Mouse (Mus musculus) embryo, embryonic 9.5 days (tissue): Measurements from ENCODE around the gene H2-Aa.

ENCODE experiments used
- DNase-seq: peaks from one replicate; pipeline ENCODE4 v3.0.0-alpha.2; 2017; ENCODE audit errors: extremely low spot score

Gene H2-Aa

DNA sequence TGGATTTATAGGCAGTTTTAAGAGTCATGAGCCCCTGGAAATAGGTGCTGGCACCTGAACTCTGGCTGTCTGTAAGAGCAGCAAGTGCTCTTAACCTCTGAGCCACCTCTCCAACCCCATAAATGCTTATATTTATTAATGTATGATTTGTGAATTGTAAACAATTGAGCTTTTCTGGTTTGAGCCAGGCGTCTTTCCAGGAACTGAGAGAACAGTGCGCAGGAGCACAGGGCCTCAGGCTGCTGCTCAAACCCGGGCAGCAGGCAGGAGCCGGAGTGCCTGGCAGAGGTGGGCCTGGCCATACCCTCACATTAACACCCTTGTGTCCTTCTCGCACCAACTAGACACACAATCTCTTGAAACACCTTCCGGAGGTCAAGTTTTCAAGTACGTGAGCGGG, 12.4 kb upstream of the H2-Aa start:
- no peak for DNase-seq

GRCm38 (mm10) chr17:34299356-34299755, 11.7 kb upstream of the H2-Aa start:
- no peak for DNase-seq

DNA sequence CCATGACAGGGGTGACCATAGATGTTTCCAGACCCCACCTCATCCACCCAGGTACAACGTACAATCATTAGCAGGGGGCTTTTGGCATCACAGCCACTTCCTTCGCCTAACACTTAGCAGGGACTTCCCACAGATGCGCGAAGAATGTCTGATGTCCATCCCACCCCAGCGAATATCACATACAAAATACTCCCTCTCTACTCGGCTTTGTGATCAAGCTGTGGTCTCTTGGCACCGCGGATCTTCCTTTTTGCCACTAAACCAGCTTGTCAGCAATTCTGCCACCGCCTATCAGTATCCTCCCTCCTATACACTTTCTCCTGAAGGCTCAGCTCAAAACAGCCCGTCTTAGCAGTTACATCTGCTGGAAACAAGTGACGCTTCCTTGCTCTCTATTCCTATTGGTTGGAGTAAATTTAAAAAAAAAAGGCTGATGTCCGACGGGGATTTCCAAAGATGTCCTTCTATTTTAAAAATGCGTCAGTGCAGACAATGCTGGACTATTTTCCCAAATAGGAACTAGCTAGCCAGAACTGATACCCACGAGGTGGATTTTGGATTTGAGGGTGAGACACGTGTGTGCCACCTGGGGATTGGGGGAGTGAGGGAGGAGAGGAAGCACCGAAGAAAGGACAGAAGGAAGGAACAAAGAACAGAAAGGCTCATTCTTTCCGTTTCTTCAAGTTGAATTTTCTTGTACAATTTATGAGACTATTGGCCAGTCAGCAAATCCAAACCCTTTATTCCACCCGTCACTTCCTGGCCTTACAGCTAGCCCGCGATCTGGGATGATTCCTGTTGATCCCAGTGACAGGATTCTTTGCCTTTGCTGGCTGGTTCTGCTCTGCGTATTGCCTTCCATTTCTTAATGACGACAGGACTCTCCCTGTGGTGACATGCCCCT, 8.5 kb upstream of the H2-Aa start:
- DNase-seq = peak; percentile 72

DNA sequence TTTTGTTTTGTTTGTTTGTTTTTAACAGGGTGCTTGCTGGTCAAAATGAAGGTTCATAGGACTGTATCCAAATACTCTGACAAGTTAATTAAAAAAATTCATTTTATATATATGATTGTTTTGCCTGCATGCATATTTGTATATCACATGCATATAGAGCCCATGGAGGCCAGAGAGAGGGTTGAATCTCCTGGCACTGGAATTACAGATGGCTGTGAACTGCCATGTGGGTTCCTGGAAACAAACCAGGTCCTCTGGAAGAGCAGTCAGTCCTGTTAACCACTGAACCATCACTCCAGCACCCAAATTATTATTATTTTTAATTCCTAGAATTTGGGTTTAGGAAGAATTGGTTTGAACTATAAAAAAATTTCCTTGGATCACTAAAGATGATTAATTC, 7.7 kb upstream of the H2-Aa start:
- DNase-seq = no peak

DNA sequence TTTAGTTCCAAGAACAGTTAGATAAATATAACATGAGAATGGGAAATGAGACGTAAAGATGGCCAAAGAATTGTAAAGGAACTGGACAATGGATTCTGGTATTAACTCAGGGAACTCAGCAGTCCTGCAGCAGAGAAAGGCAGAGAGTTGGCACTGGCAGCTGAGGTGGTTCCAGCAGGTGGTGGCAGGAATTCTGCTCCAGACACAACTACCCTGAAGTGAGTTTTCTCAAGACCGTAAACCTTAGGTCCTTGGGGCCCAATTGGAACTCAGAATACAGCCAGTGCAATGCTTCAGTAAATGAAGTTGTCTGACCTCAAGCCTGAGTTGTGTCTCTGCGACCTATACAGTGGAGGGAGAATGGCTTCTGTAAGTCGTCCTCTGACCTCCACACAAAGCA, 6.6 kb upstream of the H2-Aa start:
- DNase-seq = no peak

DNA sequence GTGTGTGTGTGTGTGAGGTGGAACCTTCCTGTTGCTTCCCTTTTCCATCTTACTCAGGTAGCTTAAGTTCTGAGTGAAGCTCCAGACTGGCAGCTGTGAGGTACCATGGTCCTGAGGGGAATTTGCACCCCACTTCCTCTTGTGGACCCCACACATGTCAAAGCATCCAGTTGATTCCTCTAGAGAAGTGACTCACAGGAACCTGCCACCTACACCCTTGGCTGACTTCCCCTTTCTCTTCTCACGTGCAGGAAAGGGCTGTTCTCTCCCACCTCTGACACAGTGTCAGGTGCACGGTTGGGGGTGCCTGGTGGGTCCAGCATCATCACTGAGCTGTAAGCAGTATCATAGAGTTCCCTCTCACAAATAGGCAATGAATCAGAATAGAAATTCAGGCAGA, 5.9 kb upstream of the H2-Aa start:
- no peak for DNase-seq

DNA sequence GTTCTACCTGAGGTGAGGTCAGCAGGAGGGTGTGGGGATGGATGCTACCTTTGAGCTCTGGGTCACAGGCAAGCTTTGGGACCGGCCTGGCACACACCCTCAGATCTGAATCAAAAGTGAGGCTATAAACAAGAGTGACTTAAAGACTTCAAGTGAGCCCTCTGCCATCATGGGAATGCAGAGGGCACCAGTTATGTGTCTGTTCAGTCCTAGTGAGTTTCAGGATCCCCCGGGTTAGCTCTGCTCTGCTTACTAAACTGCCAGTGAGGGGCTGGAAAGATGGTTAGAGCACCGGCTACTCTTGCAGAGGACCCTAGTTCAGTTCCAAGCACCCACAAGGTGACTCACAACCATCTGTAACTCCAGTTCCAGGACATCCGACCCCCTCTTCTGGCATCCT, 4.9 kb upstream of the H2-Aa start:
- no peak for DNase-seq

GRCm38 (mm10) chr17:34291609-34292008, 4.0 kb upstream of the H2-Aa start:
- peak; percentile 84 for DNase-seq

GRCm38 (mm10) chr17:34288131-34288530, 508 bp upstream of the H2-Aa start:
- DNase-seq = no peak

DNA sequence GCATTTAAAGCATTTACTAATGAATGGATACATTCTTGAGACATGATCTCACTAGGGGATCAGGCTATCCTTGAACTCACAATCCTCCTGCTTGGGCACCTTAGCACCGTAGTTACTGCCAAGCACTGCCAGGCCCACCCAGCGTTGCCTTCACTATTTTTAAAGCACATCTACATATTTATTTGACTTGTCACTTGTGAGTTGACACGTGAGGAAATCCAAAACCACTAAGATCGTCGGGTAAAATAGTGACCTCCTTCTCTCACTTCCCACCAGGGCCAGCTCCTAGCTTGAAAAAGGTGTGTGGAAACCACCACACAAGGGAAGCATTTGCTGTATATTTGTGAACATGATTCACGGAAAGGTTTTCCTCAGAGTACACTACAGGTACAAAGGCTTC, 624 bp downstream of the H2-Aa start:
- no peak for DNase-seq

GRCm38 (mm10) chr17:34286501-34286900, 1.1 kb downstream of the H2-Aa start:
- DNase-seq = no peak

DNA sequence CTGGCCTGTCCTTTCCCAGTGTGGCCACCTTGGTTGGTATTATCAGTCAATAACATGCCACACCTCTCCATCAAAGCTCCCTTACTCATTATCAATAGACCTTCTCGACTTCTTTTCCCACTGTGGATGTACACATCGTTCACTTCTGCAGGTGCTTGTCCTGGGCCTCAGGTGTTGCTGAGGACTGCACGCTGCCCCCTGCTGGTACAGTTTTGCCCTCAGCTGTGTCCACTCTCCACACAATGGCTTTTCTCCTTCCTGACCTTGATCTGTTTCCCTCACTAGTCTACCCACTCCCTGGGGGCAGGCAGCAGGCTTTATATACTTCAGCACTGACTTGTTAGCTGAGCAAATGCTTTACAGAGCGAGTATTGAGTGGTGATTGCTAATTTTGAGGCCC, 1.8 kb downstream of the H2-Aa start:
- DNase-seq = no peak

- no peak for DNase-seq
Observed at GRCm38 (mm10) chr17:34285371-34285770, 2.3 kb downstream of the H2-Aa start.

GRCm38 (mm10) chr17:34281836-34282235, 5.8 kb downstream of the H2-Aa start:
- no peak for DNase-seq

- DNase-seq = no peak
Observed at GRCm38 (mm10) chr17:34280499-34281038, 7.1 kb downstream of the H2-Aa start.

GRCm38 (mm10) chr17:34272102-34272501, 15.5 kb downstream of the H2-Aa start:
- DNase-seq = no peak

DNA sequence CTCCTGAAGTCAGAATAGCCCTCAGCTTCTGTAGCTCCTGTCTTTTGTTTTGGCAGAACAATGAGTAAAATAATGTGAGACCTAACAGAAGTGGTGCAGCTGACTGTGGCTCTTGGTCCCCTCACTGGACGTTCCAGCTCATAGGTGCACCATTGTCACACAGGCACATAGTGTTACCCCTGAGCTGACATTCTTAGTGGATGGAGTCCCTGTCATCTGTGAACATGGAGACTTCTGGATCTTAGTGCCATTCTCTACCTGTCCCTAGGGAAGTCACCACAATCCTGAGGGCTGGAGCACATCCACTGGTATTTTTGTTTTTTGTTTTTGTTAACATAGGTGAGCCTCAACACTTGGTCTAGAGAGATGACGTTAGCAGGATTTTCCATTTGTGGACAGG, 16.7 kb downstream of the H2-Aa start:
- DNase-seq = no peak

- no peak for DNase-seq
Observed at GRCm38 (mm10) chr17:34270230-34270629, 17.4 kb downstream of the H2-Aa start.

DNA sequence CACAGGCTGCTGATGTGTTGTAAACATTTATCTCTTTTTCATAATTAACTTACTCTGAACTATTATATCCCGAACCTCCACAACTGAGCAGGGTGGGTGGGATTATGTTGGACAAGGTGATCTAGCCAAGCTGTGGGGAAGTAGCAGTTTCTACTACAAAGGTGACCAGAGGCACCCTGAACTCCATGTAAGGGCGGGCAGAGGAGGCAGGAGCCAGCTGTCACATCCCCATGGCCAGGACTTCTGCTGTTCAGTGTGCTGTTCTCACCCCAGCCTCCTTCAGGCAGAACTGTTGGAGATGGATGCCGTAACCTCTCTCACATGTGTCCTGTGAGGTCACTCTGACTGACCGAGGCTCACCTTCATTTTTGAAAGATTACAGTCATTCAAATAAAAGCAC, 17.8 kb downstream of the H2-Aa start:
- no peak for DNase-seq

DNA sequence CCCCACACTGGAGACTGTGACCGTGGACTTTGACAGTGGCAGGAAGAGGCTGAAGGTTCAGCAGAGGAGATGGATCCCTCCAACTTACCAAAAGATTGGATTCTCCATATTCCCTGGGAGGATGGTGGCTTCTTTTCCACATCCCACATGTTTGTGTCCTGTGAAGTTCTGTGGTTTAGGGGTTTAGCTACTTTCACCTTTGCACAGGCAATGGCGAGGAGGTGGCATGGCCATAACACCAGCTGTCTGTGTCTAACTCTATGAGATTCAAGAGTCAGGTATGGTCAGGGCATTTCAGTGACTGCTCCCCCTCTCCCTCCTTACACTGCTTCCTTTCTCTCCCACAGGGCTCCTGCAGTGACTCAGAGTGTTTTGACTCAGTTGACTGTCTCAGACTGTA, 18.9 kb downstream of the H2-Aa start:
- DNase-seq = no peak

DNA sequence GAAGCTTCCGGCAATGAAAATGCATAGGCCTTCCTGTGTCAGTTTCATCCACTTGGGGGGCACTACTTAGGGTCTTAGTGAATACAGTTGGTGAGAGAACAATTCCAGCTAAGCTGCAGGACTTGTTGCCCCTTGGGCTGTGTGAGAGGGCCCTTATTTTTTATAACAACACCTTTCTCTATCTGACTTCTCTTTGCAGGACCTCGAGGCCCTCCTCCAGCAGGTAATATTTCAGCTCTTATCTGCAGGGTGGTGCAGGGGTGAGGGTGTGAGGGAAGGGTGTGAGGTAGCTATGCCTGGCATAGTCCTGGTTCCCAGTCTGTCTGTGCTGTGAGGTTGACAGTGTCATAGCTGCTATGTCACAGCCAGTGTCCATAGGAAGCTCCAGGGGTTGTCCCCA, 19.4 kb downstream of the H2-Aa start:
- DNase-seq = no peak

GRCm38 (mm10) chr17:34264452-34265351, 22.9 kb downstream of the H2-Aa start:
- DNase-seq = peak; percentile 87
